ENCODE assay signal across 8 mouse cellular contexts in the genomic region with DNA sequence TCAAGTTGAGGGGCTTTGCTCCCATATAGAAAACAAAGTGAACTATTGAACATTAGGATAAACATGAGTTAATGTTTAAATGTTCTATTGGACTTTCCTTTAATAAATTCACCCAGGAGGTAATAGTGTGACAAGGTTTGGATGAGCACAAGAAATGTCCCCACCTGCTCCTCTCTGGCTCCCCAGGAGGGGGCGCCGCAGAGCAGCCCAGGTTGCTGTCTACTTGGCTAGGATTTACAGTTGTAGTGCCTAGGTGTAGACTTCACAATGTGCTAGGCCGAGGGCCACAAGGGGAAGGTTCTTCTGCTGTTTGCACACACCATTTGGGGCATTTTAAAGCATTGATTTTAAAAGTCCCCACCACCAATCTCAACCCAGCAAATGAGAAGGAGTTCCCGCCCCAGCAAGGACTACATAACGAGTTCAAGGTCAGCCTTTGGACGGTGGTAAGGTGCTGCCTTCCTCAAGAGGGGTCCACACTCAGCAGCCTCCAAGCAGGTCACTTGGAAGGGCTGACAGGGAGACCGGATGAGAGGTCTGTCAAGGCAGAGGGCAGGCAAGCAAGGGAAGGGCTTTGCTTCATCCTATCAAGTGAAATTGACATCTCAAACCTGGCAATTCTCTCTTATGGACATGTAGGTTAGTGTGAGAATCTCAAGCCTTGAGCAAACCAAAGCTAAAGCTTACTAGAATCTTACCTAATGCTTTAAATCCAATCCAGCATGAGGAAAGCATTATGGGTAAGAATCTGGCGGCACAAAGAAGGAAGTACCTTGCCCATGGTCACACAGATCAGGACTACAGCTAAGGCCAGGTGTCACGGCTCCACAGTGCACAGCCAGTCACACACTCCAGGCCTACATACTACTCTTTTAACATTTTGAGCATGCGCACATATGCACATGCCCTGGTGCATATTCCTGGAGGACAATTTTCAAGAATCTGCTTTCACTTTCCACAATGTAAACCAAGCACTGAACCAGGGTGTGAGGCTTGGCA. TPM values are rescaled to one million over a fixed set of nuclear protein-coding genes. Genes with fewer than 3 reads are reported as not detected.
DNase-seq lines count a peak whose midpoint lies in the region; ATAC-seq and TF ChIP-seq lines count a peak whose summit lies in the region.

No protein-coding gene starts in this region.

- CTCF ChIA-PET in Patski (lab: Charles Lee): interaction anchor here (0.7 to 5.6 kb wide), 5 partner anchors 11 to 121 kb away, joined by 3 to 45 read pairs (median 3); a partner anchor contains a TSS

- POLR2A ChIA-PET in Patski (lab: Charles Lee): interaction anchor here (0.7 kb wide), 1 partner anchor 19 kb away, joined by 4 read pairs; no protein-coding TSS in a partner anchor

- H3K27me3 ChIP-seq in Patski: no peaks in the 10 kb centered on the region

- DNase-seq in layer of hippocampus, adult 11-12 months (ENCODE audit: low spot score): peak; percentile 70
- no peak for DNase-seq in layer of hippocampus, adult 9-10 months (ENCODE audit: low spot score)
- no peak for DNase-seq in Patski (ENCODE audit: low read depth, low spot score)
- peak; percentile 75 to 79 for DNase-seq in cerebellum, postnatal 14 days
- peak; percentile 84 for DNase-seq in heart, postnatal 4 days
- DNase-seq in left cerebral cortex, postnatal 25 days (ENCODE audit: low spot score in 2 of 2): peak; percentile 54 to 60
- DNase-seq in mesoderm, embryonic 11.5 days (ENCODE audit: low read depth, low spot score): peak; percentile 41
- DNase-seq in thymus, postnatal 0 days (ENCODE audit: low spot score): peak; percentile 74

- TF ChIP-seq CTCF in Patski (IDR thresholded peaks at IDR 0.05): no peak

- ATAC-seq in Patski: peak; percentile 36

- intact Hi-C loops in left cerebral cortex, postnatal 25 days (cut with DNase I): loop anchor here (1.0 kb wide), 1 partner anchor 77 kb away; no protein-coding TSS in a partner anchor

- in situ Hi-C loops in Patski (cut with MboI; ENCODE audit: low pct_unique_long_range_greater_than_20kb): no loop called here

RNA-seq across cellular contexts. Expression of a gene that starts 15.9 kb away (rescaled TPM):
- polyA plus RNA-seq in Patski (2021): 78.2 TPM
- total RNA-seq in heart, postnatal 4 days (2021): 10 to 100 TPM; 16.7 to 16.9 TPM
- total RNA-seq in left cerebral cortex, postnatal 25 days (2021): 10 to 100 TPM; 48.1 to 50.3 TPM
- polyA plus RNA-seq in thymus, postnatal 0 days (2015; fragmentation: Nextera tagmentation; extraction: Ambion mirVana): 29.2 and 31.4 TPM in 2 replicates

RNA-seq across cellular contexts. Expression of a gene that starts 22.0 kb away (rescaled TPM):
- polyA plus RNA-seq in Patski (2021): 2.7 TPM
- under 1 TPM; 0.31 to 0.34 TPM for total RNA-seq in heart, postnatal 4 days (2021)
- not detected for total RNA-seq in left cerebral cortex, postnatal 25 days (2021)
- polyA plus RNA-seq in thymus, postnatal 0 days (2015; fragmentation: Nextera tagmentation; extraction: Ambion mirVana): 0.59 and 0.68 TPM in 2 replicates

RNA-seq across cellular contexts. Expression of a gene that starts 25.9 kb away (rescaled TPM):
- 17.1 TPM for polyA plus RNA-seq in Patski (2021)
- 10 to 100 TPM; 11.8 to 12.7 TPM for total RNA-seq in heart, postnatal 4 days (2021)
- 10 to 100 TPM in 1 of 2 experiments, 1 to 10 TPM in 1; 9.1 to 10.7 TPM for total RNA-seq in left cerebral cortex, postnatal 25 days (2021)
- 10.8 and 11.6 TPM in 2 replicates for polyA plus RNA-seq in thymus, postnatal 0 days (2015; fragmentation: Nextera tagmentation; extraction: Ambion mirVana)

RNA-seq across cellular contexts. Expression of a gene that starts 52.8 kb away (rescaled TPM):
- polyA plus RNA-seq in Patski (2021): 145 TPM
- 10 to 100 TPM; 46.2 to 48.4 TPM for total RNA-seq in heart, postnatal 4 days (2021)
- total RNA-seq in left cerebral cortex, postnatal 25 days (2021): 100 to 1,000 TPM; 225 to 239 TPM
- polyA plus RNA-seq in thymus, postnatal 0 days (2015; fragmentation: Nextera tagmentation; extraction: Ambion mirVana): 31.5 and 32.9 TPM in 2 replicates

Comparison
In these comparisons a context has a peak if more than half of its experiments do, and no peak if none do; other contexts are left out.
1. DNase-seq: peak in layer of hippocampus, adult 11-12 months (single experiment), cerebellum, postnatal 14 days (2 of 2), heart, postnatal 4 days (single experiment), left cerebral cortex, postnatal 25 days (2 of 2), mesoderm, embryonic 11.5 days (single experiment) and thymus, postnatal 0 days (single experiment); none in layer of hippocampus, adult 9-10 months (single experiment) and Patski (single experiment).